Mouse (Mus musculus): ENCODE data around the gene Sbf2. TPM values are rescaled to one million over a fixed set of nuclear protein-coding genes. Genes with fewer than 3 reads are reported as not detected.

Gene Sbf2
- total RNA-seq, 1 experiment from 2014 or later = 51.9 TPM

DNA sequence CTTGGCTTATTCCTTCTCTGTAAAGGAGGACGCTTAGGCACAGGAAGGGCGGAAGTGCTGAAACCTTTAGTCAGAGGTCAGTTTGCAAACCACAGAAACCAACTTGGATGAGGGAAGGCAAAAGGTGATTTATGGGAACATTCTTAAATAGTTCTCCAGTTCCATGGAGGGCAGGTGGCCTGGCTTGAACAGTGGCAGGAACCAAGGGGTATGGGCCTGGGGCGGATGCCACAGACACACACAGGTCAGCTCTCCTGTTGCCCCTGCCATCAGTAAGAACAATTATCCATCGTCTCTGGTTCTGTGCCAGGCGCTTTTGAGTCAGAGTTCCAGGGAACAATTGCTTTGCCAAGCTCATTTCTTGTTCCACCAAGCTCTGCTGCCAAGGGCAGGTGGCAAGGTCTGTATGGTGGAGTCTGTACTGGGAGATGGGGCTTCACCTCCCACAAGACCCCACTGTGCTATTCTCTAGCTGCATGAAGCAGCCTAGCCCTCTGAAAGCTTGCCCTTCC lies 336.9 kb downstream of the Sbf2 start:
- DNase-seq = peak; percentile 41

DNA sequence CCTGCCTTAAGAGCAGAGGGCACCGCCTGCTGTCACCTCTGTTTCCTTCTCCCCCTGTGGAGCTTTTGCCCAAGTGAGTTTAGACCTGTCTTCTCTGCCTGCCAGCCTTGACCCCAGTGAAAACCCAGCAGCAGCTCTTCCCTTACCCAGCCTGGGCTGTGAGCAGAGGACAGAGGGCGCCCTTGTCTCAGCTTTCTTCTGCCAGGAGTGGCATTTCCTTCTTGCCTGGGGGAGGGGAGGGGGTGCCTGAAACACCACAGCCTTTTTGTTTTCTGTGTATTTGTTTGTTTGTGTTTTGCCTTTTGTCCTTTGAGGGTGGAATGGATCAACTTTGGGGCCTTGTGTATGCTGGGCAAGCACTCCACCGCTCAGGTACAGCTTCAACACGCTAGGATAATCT lies 342.3 kb downstream of the Sbf2 start:
- DNase-seq = peak; percentile 50

DNA sequence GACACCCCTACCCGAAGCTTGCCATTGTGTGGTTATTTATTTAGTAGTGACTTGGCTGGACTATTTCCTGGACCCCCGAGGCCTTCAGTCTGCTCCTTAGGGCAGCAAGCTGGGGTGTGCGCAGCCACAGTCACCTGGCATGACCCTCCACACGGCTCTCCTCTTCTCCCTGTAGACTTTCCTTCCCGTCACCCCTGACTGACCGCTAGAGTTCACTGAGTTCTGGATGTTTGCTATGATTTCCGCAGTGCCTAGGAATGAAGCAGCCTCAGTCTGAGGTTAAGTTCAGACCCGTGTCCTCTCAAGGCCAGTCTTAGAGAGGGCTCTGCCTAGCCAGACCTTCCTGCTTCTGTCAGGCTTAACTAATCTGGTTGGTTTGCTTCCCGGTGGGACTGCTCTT lies 342.9 kb downstream of the Sbf2 start:
- DNase-seq = peak; percentile 31

GRCm38 (mm10) chr7:110270455-110270854 lies 344.3 kb downstream of the Sbf2 start:
- no peak for DNase-seq

DNA sequence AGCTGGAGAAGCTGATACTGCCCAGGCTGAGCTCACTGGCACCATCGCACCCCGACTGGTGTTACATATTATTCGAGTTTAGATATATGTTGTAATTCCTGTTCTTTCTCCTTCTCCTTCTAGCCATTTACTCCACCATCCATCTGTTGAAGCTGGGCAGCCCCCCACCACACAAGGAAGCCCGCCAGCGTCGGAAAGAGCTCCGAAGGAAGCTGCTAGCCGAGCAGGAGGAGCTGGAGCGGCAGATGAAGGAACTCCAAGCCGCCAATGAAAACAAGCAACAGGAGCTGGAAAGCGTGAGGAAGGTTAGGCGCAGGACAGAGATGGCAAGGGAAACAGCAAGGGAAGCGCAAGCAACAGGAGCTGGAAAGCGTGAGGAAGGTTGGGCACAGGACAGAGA lies 344.9 kb downstream of the Sbf2 start:
- no peak for DNase-seq

DNA sequence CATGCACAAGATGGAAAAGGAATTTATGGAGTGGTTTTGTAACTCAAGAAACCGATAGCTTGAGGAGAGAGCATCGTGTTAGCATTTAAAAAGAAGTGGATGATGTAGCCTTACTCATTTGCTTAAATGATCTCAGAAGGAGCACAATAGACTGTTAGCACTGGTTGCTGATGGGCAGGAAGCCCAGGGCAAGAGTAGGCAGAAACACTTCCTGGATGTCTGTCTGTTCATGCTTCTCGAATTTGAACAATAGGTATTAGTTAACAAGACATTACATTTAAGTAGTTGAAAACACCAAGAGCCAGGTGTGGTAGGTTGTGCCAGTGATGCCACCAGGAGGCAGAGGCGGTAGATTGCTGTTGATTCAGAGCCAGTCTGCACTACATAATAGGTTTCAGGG lies 346.2 kb downstream of the Sbf2 start:
- DNase-seq = no peak

DNA sequence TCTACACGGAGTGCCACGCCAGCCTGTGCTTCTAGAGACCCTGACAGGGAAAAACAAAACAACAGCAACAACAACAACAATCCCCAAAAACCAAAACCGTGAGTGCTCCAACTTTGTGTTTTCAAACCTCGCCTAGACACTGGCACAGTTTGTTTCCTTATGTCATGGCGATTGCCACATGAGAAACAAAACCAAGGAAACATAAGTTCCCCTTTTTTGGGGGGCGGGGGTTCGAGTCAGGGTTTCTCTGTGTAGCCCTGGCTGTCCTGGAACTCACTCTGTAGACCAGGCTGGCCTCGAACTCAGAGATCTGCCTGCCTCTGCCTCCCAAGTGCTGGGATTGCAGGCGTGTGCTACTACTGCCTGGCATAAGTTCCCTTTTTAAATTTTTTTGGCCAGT lies 346.7 kb downstream of the Sbf2 start:
- DNase-seq = no peak

GRCm38 (mm10) chr7:110267014-110267413 lies 347.7 kb downstream of the Sbf2 start:
- DNase-seq = no peak

GRCm38 (mm10) chr7:110265796-110266195 lies 348.9 kb downstream of the Sbf2 start:
- peak; percentile 94 for DNase-seq

- no peak for DNase-seq
Observed at GRCm38 (mm10) chr7:110263474-110263873, 351.2 kb downstream of the Sbf2 start.

DNA sequence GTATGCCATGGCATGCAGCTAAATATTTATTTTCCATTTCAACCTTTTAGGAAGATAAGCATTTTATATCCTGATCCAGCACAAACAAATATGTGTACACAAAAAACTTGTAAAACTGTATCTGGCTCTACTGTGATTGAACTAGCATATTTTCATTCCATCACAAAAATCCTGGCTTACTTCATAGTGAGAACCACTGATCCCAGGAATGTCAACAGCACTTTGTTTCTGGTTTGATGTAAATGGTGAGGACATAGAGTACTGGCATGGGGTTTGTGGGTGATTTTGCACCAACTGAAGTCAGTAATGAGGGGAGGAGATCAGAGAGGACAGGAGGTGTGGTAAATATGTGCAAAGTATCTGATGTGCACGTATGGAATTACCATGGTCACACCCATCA lies 352.1 kb downstream of the Sbf2 start:
- no peak for DNase-seq

GRCm38 (mm10) chr7:110261807-110262206 lies 352.9 kb downstream of the Sbf2 start:
- DNase-seq = no peak

- peak; percentile 43 for DNase-seq
Observed at GRCm38 (mm10) chr7:110259966-110260711, 354.6 kb downstream of the Sbf2 start.

DNA sequence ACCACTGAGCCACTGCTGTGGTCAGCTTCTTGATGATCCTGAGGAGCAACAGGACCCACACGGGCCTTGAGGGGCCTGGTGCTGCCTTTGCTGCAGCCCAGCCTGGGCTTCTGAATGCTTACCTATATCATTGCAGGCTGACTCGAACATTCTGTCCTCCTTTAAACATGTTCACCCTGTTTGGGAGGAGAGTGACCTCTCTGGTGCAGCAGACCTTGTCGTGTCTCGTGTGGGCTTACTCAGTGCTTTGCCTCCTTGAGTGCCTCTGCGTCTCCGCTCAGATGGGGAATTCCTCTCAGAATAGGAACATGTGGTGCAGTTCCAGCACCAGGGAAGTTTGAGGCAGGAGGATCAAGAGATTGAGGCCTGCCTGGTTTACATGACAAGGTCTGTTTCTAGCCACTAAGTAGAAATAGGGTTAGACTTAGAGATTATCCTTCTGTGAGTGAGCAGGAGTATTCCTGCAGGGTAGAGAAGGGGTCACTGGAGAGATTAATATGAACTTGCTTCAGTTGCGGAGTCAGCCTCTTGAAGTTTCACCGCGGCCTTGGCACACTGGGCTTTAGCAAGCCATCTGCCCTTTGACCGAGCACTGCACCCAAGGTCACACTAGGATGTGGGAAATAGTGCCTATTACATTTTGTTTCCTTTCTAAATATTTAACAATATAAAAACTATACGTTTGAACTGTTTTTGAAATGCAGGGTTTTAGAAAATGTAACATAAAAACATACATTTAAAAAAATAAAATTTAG lies 356.3 kb downstream of the Sbf2 start:
- no peak for DNase-seq

Other genes starting within 250 kb of the Sbf2 start
- 17.3 and 18.6 TPM in 2 replicates for gene Adm, start 12.7 kb upstream of the Sbf2 start, total RNA-seq (2021)
- 22.9 and 32.8 TPM in 2 replicates for gene Ampd3, start 153.3 kb upstream of the Sbf2 start, total RNA-seq (2021)
- 38.8 and 46.1 TPM in 2 replicates for gene Rnf141, start 229.5 kb upstream of the Sbf2 start, total RNA-seq (2021)
- gene Lyve1, start 248.3 kb upstream of the Sbf2 start, total RNA-seq (2021) = 13.2 and 18.8 TPM in 2 replicates

Measured in adrenal gland, postnatal 14 days (tissue).